Mouse (Mus musculus): Measurements from ENCODE around the gene S100a11.

DNA sequence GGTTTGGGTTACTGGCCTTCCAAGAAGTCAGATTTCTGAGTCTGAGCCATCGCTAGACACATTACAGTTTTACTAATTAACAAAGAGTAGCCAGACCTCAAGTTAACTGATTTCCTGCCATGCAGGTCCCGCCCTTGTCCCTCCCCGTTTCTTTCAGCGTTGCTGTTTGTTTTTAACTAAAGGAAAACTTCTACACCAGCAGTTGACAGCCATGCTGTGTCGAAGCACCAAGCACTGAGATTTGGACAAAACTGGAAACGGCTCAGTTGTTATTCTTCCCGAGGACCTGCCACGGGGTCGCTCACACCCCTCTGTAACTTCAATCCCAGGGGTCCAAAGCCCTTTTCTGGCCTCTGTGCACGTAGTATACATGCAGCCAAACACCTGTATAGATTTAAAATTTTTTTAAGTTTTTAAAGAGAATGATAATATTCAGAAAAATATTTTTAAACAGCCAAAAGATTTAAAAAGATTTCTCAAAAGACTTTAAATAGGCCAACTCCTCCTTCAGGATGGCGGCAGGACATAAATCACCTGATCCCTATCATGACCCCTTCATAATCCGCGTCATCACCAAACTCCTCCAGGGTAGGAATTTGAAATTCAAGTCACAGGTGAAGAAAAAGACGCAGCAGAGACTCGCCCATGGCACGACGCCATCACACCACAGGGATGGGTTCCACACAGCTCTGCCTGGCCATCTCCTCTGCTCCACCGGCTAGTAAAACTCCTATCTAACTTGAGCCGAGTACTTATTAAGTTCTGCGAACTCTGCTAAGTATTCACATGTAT lies 27.7 kb downstream of the S100a11 start:
- TF ChIP-seq TAL1 (IDR thresholded peaks at IDR 0.05; ENCODE audit: low read length) (no peak), GATA1 (IDR thresholded peaks at IDR 0.05; ENCODE audit: low read length) (no peak)

Data from erythroblast, embryonic 14.5 days (primary cell).